Mouse (Mus musculus) G1E (cell line): Measurements from ENCODE around the gene Rbm25.

Source experiments
- CTCF ChIP-seq: IDR thresholded peaks from 2 replicates; pipeline ENCODE4 v1.5.1; 2012; ENCODE audit warnings: low read depth, low read length, inconsistent platforms, mixed read lengths
- GATA1 ChIP-seq: IDR thresholded peaks from 2 replicates; pipeline ENCODE4 v1.6.1; 2012; ENCODE audit warnings: borderline replicate concordance, low read length, inconsistent platforms, mixed read lengths
- POLR2AphosphoS5 ChIP-seq: IDR thresholded peaks from 2 replicates; pipeline ENCODE4 v1.6.1; 2012; ENCODE audit warnings: low read depth, low read length, inconsistent platforms; ENCODE audit not compliant: insufficient replicate concordance
- TAL1 ChIP-seq: conservative IDR thresholded peaks from 2 replicates; pipeline ENCODE4 v1.6.1; 2012; ENCODE audit warnings: low read depth, low read length, inconsistent platforms, mixed read lengths

- no peak for TF ChIP-seq CTCF
- TF ChIP-seq TAL1: no peak
- no peak for TF ChIP-seq GATA1
- no peak for TF ChIP-seq POLR2AphosphoS5
Measured at GRCm38 (mm10) chr12:83732225-83732624, 101.2 kb downstream of the Rbm25 start.
